Mouse (Mus musculus) embryonic fibroblast, embryonic 13.5 days (primary cell): ENCODE results near the gene Slc37a2.

ENCODE experiments used
- CTCF ChIP-seq: IDR thresholded peaks from 2 replicates; pipeline ENCODE4 v1.5.1; 2011; ENCODE audit warnings: mild to moderate bottlenecking, control low read depth, low read length, moderate library complexity, borderline replicate concordance; ENCODE audit not compliant: insufficient read depth
- POLR2A ChIP-seq: IDR thresholded peaks from 2 replicates; pipeline ENCODE4 v1.6.1; 2011; ENCODE audit warnings: low read depth, mild to moderate bottlenecking, control low read depth, low read length, moderate library complexity

GRCm38 (mm10) chr9:37295586-37295985, 40.0 kb upstream of the Slc37a2 start:
- no peak for TF ChIP-seq CTCF
- TF ChIP-seq POLR2A = no peak
